ENCODE assay signal across 24 mouse cellular contexts in the genomic region with DNA sequence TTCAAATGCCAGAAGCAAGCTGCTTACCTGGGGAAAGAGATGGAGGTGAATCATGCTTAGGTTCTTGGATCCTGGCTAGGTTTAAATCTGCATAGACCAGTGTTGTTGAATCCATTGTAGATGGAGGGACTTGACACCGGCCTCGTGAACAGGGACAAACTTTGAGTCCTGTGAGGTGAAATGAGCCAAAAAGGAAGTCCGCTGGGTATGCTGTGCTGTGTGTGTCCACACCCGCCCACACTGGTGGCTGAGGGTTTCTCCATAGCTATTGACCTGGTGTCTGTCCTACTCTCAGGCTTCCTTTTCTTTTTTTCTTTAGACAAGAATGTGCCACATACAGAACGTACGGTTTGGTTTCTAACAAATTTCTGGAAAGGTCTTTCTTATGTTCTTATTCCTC. TPM values are rescaled to one million over a fixed set of nuclear protein-coding genes. Genes with fewer than 3 reads are reported as not detected.
"Had no signal": no experiment of that assay in that cellular context is flagged by ENCODE, and none has a peak within 500 bp of the region (broad histone marks: within the 10 kb centered on the region; RNA-seq: fewer than 3 reads in every experiment).

A gene (minus strand): TSS at position 184 of the 400 bp plus-strand sequence.
A gene (minus strand): TSS at position 200 of the 400 bp plus-strand sequence.

- H3K27ac ChIP-seq: layer of hippocampus, adult 2 months; left cerebral cortex, adult 2 months; liver, embryonic 14.5 days; midbrain, embryonic 12.5 days; midbrain, embryonic 15.5 days; neural tube, embryonic 13.5 days had no signal

- H3K36me3 ChIP-seq: midbrain, embryonic 12.5 days; midbrain, embryonic 15.5 days; neural tube, embryonic 13.5 days had no signal

- H3K9ac ChIP-seq: liver, embryonic 14.5 days; midbrain, embryonic 12.5 days; midbrain, embryonic 15.5 days; neural tube, embryonic 13.5 days had no signal

- H3K4me3 ChIP-seq: layer of hippocampus, adult 2 months; left cerebral cortex, adult 2 months; midbrain, embryonic 12.5 days; midbrain, embryonic 15.5 days; myocyte; neural tube, embryonic 13.5 days had no signal

- H3K4me2 ChIP-seq: liver, embryonic 11.5 days; midbrain, embryonic 12.5 days; midbrain, embryonic 15.5 days; neural tube, embryonic 13.5 days had no signal

- H3K9me3 ChIP-seq: midbrain, embryonic 12.5 days; midbrain, embryonic 15.5 days; neural tube, embryonic 13.5 days had no signal

- H3K4me1 ChIP-seq: midbrain, embryonic 12.5 days; midbrain, embryonic 15.5 days; neural tube, embryonic 13.5 days had no signal

- DNase-seq: kidney, adult 18-20 months; kidney, adult 9 months; kidney, postnatal 14 days; kidney, postnatal 4 days; layer of hippocampus, postnatal 36 days; thymus, adult 18-20 months; thymus, postnatal 36 days had no signal

- ATAC-seq: intestine, embryonic 16.5 days; midbrain, embryonic 15.5 days had no signal

- H3K27me3 ChIP-seq: midbrain, embryonic 12.5 days; midbrain, embryonic 15.5 days; neural tube, embryonic 13.5 days had no signal

RNA-seq across cellular contexts. Expression of the first gene that starts in this region (rescaled TPM):
- total RNA-seq: layer of hippocampus, adult 2 months; layer of hippocampus, postnatal 10 days; layer of hippocampus, postnatal 36 days; left cerebral cortex, adult 2 months; left cerebral cortex, postnatal 10 days; left cerebral cortex, postnatal 36 days had no signal
- polyA plus RNA-seq: kidney, embryonic 16.5 days; limb, embryonic 11.5 days; limb, embryonic 14.5 days; liver, embryonic 11.5 days; liver, embryonic 14.5 days; lung, embryonic 16.5 days; midbrain, embryonic 12.5 days; midbrain, embryonic 15.5 days; myocyte; neural tube, embryonic 13.5 days; testis, adult 2 months had no signal

RNA-seq across cellular contexts. Expression of the second gene that starts in this region (rescaled TPM):
- total RNA-seq: layer of hippocampus, adult 2 months; layer of hippocampus, postnatal 10 days; layer of hippocampus, postnatal 36 days; left cerebral cortex, adult 2 months; left cerebral cortex, postnatal 10 days; left cerebral cortex, postnatal 36 days had no signal
- polyA plus RNA-seq: limb, embryonic 11.5 days; liver, embryonic 11.5 days; midbrain, embryonic 12.5 days; midbrain, embryonic 15.5 days; myocyte; neural tube, embryonic 13.5 days; testis, adult 2 months had no signal
